ENCODE assay signal across 9 mouse cellular contexts in the genomic region with DNA sequence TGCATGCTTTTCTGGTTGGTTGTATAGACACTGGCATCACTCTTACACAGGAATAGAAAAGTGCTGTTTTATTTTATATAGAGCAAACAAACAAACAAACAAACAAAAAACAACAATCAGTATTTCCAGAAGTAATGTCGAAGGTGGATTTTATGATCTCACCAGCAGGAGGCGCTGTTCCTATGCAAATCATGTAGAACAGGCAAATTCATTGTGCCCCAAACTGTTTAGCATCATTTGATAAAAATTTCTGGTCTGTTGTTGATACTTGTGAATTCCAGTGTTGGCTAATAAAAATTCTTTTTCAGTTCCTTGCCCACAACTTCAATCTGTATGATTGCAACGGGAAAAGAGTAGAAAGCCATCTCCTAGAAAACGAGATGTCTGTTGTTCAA.
DNase-seq lines count a peak whose midpoint lies in the region; ATAC-seq and TF ChIP-seq lines count a peak whose summit lies in the region.
"Had no signal": no experiment of that assay in that cellular context is flagged by ENCODE, and none has a peak within 500 bp of the region (broad histone marks: within the 10 kb centered on the region; RNA-seq: fewer than 3 reads in every experiment).

No protein-coding gene starts in this region.

- H3K27me3 ChIP-seq in kidney, embryonic 16.5 days (ENCODE audit: insufficient read depth, low read length): no peaks in the 10 kb centered on the region
- no peaks in the 10 kb centered on the region for H3K27me3 ChIP-seq in E14TG2a.4 (ENCODE audit: insufficient read depth, low read length)
- H3K27me3 ChIP-seq in forebrain, embryonic 10.5 days (ENCODE audit: poor library complexity, severe bottlenecking): no peaks in the 10 kb centered on the region
- H3K27me3 ChIP-seq: embryonic facial prominence, embryonic 15.5 days had no signal

- peak; percentile 86 for TF ChIP-seq CTCF in E14TG2a.4 (conservative IDR thresholded peaks at IDR 0.05; ENCODE audit: low read length)

- H3K27ac ChIP-seq in kidney, embryonic 16.5 days (ENCODE audit: low read length): no peak overlapping the region
- H3K27ac ChIP-seq in forebrain, embryonic 10.5 days: no peak overlapping the region
- H3K27ac ChIP-seq: embryonic facial prominence, embryonic 15.5 days had no signal

- 52% methylated on average over 4 of the region's 4 CpGs for WGBS in kidney, embryonic 16.5 days
- 54% methylated on average over 4 of the region's 4 CpGs for WGBS in forebrain, embryonic 10.5 days

- H3K9ac ChIP-seq in kidney, embryonic 16.5 days (replicated peaks; ENCODE audit: low read length): no peak overlapping the region
- H3K9ac ChIP-seq: embryonic facial prominence, embryonic 15.5 days had no signal

- no peaks in the 10 kb centered on the region for H3K36me3 ChIP-seq in kidney, embryonic 16.5 days (ENCODE audit: insufficient read depth, low read length)
- H3K36me3 ChIP-seq in E14TG2a.4 (ENCODE audit: insufficient read depth, low read length): no peaks in the 10 kb centered on the region
- no peaks in the 10 kb centered on the region for H3K36me3 ChIP-seq in forebrain, embryonic 10.5 days (replicated peaks)
- H3K36me3 ChIP-seq: embryonic facial prominence, embryonic 15.5 days had no signal

- peak; percentile 19 for DNase-seq in kidney, adult 9 months
- DNase-seq in adipocyte (ENCODE audit: low spot score): peak; percentile 34
- peak; percentile 33 for DNase-seq in forebrain, embryonic 10.5 days (ENCODE audit: extremely low spot score, low spot score)
- peak; percentile 4 for DNase-seq in lung, postnatal 36 days
- DNase-seq in yolk sac, embryonic 10.5 days (ENCODE audit: low spot score): no peak

- no peaks in the 10 kb centered on the region for H3K9me3 ChIP-seq in kidney, embryonic 16.5 days (ENCODE audit: low read length)
- no peaks in the 10 kb centered on the region for H3K9me3 ChIP-seq in E14TG2a.4 (ENCODE audit: low read length)
- H3K9me3 ChIP-seq in forebrain, embryonic 10.5 days: no peaks in the 10 kb centered on the region
- H3K9me3 ChIP-seq: embryonic facial prominence, embryonic 15.5 days had no signal

- no peak overlapping the region for H3K4me3 ChIP-seq in kidney, embryonic 16.5 days (ENCODE audit: low read length)
- H3K4me3 ChIP-seq in E14TG2a.4 (replicated peaks; ENCODE audit: low read length): no peak overlapping the region
- no peak overlapping the region for H3K4me3 ChIP-seq in forebrain, embryonic 10.5 days
- H3K4me3 ChIP-seq: embryonic facial prominence, embryonic 15.5 days had no signal

- H3K4me1 ChIP-seq in kidney, embryonic 16.5 days (ENCODE audit: insufficient read depth, low read length): 0 out of 2 replicates have a peak, but pooled peaks cover 3% of the 10 kb centered on the region
- H3K4me1 ChIP-seq in E14TG2a.4 (replicated peaks; ENCODE audit: low read depth, low read length): peaks cover 6% of the 10 kb centered on the region; the same call in 1 of the 2 replicates
- peaks cover 10% of the 10 kb centered on the region; the same call in 1 of the 2 replicates for H3K4me1 ChIP-seq in forebrain, embryonic 10.5 days
- H3K4me1 ChIP-seq: embryonic facial prominence, embryonic 15.5 days had no signal

- ATAC-seq in kidney, embryonic 16.5 days (ENCODE audit: low FRiP score, low TSS enrichment): no peak
- no peak for ATAC-seq in erythroid progenitor cell, adult 5-6 weeks (replicated peaks; ENCODE audit: low FRiP score, poor library complexity, severe bottlenecking)

- H3K4me2 ChIP-seq in kidney, embryonic 16.5 days (replicated peaks; ENCODE audit: low read depth, low read length): no peak overlapping the region
- H3K4me2 ChIP-seq: embryonic facial prominence, embryonic 15.5 days had no signal
